Mouse (Mus musculus): ENCODE data around the gene Mboat2.

DNA sequence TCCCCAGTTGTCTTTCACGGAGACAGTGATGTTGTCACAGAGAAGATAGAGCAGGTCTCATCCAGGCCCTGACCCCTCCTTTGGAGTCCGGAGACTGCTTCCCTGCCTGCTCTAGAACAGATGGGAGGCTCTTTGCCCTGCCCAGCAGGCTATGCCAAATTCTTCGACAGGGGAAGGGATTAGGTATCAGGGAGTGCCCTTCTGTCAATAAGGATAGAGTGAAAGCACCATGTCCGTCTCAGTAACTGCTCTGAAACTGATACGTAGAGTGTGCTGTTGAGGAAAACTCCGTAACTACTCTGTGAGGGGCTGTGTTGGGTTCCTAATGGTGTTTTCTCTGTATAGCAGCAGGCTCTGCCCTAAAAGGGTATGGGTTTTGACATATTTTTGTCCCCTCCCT lies 101.4 kb downstream of the Mboat2 start:
- TF ChIP-seq CTCF (IDR thresholded peaks at IDR 0.05) (no peak), EP300 (IDR thresholded peaks at IDR 0.05) (no peak)

Measured in lung, postnatal 0 days (tissue).